Mouse (Mus musculus) mesoderm, embryonic 11.5 days (tissue): Measurements from ENCODE around the gene Olfr1313.
"Not testable (repeated sequence)": the region's sequence is repeated elsewhere in the genome, so short reads cannot be mapped to it uniquely, and the experiment has no call there.

Experiments
- DNase-seq: peaks from one replicate; pipeline ENCODE4 v3.0.0-alpha.2; 2012; ENCODE audit warnings: low read depth, low spot score

Olfr1313 gene

DNA sequence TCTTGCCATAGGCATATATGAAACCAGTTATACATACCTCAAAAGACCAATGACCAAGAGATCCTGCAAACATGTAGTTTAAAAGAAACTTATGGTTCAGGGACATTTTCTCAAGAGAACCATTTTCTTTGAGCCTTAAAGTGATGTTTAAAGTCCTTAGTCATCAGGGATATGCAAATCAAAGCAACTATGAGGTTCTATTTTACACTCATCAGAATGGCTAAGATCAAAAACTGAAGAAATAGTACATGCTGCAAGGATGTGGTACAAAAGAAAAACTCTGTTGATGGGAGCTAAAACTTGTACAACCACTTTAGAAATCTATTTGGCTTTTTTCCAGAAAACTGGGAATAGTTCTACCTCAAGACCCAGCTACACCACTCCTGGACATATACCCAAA, at the start of gene Olfr1313:
Olfr1313 (minus strand) TSS at position 101 of the 400 bp plus-strand sequence.
- no peak for DNase-seq

DNA sequence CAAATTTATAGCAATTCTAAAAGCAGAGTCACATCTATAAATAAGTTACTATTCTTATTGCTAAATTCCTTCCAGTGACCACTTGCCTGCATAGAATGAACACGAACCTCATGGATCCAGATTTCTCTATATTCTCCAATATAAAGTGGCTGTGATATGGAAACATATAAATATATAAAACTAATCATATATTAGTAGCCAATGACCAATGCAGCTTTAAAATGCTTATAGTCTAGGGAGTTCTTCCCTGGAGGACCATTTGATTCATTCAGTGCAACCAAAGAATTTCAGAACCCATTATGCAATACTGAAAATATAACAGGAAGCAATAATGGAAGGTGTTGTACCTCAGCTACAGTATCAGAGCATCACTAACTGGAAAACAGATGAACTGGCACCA, 37.7 kb upstream of the Olfr1313 start, which contains the start of gene Olfr1315-ps1:
Olfr1315-ps1 (minus strand) TSS at position 101 of the 400 bp plus-strand sequence.
- DNase-seq, result no peak

DNA sequence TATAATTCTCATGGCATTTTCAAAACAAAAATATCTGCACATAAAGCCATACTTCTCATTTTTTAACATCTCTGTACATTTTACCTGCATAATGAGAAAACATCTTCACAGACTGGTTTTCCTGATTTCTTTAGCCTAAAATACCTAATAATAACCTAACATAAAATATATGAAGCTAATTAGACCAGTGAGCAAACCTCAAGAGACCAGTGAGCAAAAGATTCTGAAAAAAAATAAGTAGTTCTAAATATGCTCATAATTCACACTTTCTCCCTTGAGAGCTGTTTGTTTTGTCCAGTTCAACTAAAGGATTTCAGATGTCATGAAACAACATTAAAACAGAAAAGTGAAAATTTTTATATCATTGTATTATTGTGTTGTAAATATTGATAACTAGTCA, 19.0 kb upstream of the Olfr1313 start, which contains the start of gene Olfr1314:
Olfr1314 (minus strand) TSS at position 101 of the 400 bp plus-strand sequence.
- DNase-seq, result no peak

DNA sequence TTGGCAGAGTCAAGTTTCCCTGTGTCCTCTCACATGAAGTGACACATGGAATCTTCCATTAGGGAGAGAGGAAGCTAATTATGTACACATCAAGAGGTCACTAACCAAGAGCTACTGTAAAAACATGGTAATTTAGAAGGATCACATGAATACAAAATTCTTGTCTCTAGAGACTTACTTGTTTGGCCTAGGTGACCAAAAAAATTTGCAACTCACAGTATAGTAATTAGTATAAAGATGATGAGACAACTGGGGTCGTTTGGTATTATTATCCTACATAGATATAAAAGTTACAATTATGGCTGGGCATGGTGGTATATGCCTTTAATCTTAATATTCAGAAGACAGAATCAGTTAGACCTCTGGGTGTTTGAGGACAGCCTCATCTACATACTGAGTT, 27.5 kb downstream of the Olfr1313 start, which contains the start of gene Olfr1312:
Olfr1312 (minus strand) TSS at position 101 of the 400 bp plus-strand sequence.
- DNase-seq, result no peak

DNA sequence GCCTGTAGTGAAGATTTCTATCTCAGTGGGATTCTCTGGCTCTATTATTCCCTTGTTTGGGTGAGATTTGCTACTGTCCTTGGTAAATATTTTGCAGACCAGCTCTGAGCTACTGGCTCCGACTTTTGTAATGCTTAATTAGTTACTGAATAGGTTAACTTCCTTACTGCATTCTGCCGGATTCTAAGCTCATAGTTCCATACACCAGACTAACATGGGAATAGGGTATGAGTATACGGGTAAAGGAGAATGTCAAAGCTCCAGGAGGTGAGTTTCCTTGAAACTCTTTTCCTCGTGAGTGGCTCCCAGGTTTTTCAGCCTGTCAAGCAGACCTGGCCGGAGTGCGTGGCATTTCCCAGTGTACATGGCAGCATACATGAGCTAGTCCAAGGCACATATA, 50.7 kb downstream of the Olfr1313 start:
- not testable (repeated sequence) for DNase-seq

DNA sequence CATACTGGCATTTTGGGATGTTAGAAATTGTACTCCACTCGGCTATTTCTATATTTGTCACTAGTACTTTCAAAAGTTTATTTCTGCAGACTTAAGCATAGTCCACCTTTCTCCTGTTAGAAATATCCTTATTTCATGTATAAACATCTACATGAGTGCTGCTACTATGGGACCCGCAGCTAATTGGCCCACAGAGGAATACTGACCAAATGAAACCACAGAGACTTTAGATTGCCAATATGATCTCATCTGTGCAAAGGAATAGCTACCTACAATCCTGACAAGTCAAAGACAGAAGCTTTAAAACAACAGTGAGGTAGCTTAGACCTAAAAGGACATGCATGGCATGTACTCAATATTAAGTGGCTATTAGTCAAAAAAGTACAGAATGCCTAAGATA, 53.3 kb downstream of the Olfr1313 start, which contains the start of gene Olfr1311:
Olfr1311 (minus strand) TSS at position 101 of the 400 bp plus-strand sequence.
- no peak for DNase-seq
